Mouse (Mus musculus): ENCODE results near the gene Kdm4b. TPM values are rescaled to one million over a fixed set of nuclear protein-coding genes. Genes with fewer than 3 reads are reported as not detected.

Gene Kdm4b
- total and polyA plus RNA-seq, 3 experiments = 9.1 to 27.5 TPM; not detected in 1

DNA sequence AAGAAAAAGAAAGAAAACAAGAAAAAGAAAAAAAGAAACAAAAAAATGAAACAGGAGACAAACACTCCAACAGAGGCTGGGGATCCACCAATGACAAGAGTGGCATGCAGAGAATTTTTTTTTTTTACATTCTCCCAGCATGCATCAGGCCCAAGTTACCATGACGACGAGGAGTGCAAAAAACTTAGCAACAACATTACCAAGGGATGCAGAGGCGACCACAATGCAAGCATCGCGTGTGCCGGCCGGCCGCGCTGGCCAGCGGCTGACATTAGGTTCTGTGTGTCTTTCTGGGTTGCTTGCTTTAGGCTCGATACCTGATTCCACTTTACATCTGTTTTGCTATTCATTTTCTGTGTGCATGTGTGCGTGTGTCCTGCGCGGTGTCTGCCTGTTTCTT lies 119.5 kb downstream of the Kdm4b start:
- Histone ChIP-seq H3K27ac (ENCODE audit: control insufficient read depth, low read depth, low read length) (no peak overlapping the region), H3K9me3 (replicated peaks; ENCODE audit: insufficient read depth, low read length) (no peaks in the 10 kb centered on the region), H3K9ac (ENCODE audit: control insufficient read depth, low read depth, low read length, poor library complexity, severe bottlenecking) (no peak overlapping the region), H3K4me1 (ENCODE audit: control insufficient read depth in 1 of 2, insufficient read depth in 2 of 2, low read length in 2 of 2) (peaks cover 3 to 7% of the 10 kb centered on the region in 2 experiments; a peak in 3 of 4 replicates), H3K79me2 (ENCODE audit: control insufficient read depth, insufficient read depth, low read length, poor library complexity) (no peaks in the 10 kb centered on the region), H3K4me3 (ENCODE audit: control insufficient read depth in 1 of 2, insufficient read depth in 1 of 2, low read depth in 2 of 2, low read length in 2 of 2) (no peak overlapping the region), H3K36me3 (ENCODE audit: control insufficient read depth in 1 of 2, insufficient read depth in 2 of 2, low read length in 2 of 2) (peaks cover 1 to 8% of the 10 kb centered on the region in 2 experiments; a peak in 3 of 4 replicates), H3K27me3 (ENCODE audit: control insufficient read depth in 1 of 2, insufficient read depth in 2 of 2, low read length in 2 of 2) (no peaks in the 10 kb centered on the region)
- TF ChIP-seq ZNF384 (IDR thresholded peaks at IDR 0.05; ENCODE audit: low read depth, low read length) (peak; percentile 81), MXI1 (IDR thresholded peaks at IDR 0.05; ENCODE audit: low read depth, low read length) (no peak)
- peak; percentile 28 for DNase-seq (ENCODE audit: low read depth, low spot score)

DNA sequence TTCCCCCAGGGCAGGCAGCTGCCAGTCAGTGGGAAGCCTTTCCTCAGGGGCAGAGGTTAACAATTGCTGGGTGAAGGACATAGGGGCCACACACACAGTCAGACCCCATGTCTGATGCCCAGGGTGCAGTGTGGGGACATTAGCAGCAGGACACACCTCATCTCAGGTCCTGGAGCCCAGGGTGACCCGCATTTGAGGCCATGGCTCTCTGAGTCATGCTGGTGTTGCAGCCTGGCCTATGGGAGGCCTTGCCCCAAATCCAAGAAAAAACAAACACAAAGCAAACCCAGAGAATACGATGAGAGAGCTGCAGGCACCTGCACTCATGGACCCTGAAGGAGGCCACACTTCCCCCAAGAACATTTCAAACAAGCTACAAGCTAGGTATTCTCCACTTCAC lies 121.9 kb downstream of the Kdm4b start:
- no peak overlapping the region for H3K27ac ChIP-seq (ENCODE audit: control insufficient read depth, low read depth, low read length)
- no peaks in the 10 kb centered on the region for H3K79me2 ChIP-seq (ENCODE audit: control insufficient read depth, insufficient read depth, low read length, poor library complexity)
- no peak for DNase-seq (ENCODE audit: low read depth, low spot score)
- H3K4me3 ChIP-seq (ENCODE audit: control insufficient read depth in 1 of 2, insufficient read depth in 1 of 2, low read depth in 2 of 2, low read length in 2 of 2) = no peak overlapping the region
- H3K36me3 ChIP-seq (ENCODE audit: control insufficient read depth in 1 of 2, insufficient read depth in 2 of 2, low read length in 2 of 2) = peaks cover 5 to 8% of the 10 kb centered on the region in 2 experiments; a peak in 3 of 4 replicates
- H3K9ac ChIP-seq (ENCODE audit: control insufficient read depth, low read depth, low read length, poor library complexity, severe bottlenecking) = no peak overlapping the region
- no peak for TF ChIP-seq ELF1 (IDR thresholded peaks at IDR 0.05; ENCODE audit: low read depth, low read length)
- TF ChIP-seq NRF1 (IDR thresholded peaks at IDR 0.05; ENCODE audit: insufficient read depth, low read depth, low read length, poor library complexity, severe bottlenecking) = no peak
- TF ChIP-seq UBTF (IDR thresholded peaks at IDR 0.05; ENCODE audit: borderline replicate concordance, insufficient read depth, low read depth, low read length) = no peak
- TF ChIP-seq USF1 (IDR thresholded peaks at IDR 0.05; ENCODE audit: low read depth, low read length) = no peak
- H3K9me3 ChIP-seq (replicated peaks; ENCODE audit: insufficient read depth, low read length) = no peaks in the 10 kb centered on the region
- H3K4me1 ChIP-seq (ENCODE audit: control insufficient read depth in 1 of 2, insufficient read depth in 2 of 2, low read length in 2 of 2) = peaks cover 3 to 7% of the 10 kb centered on the region in 2 experiments; a peak in 3 of 4 replicates
- H3K27me3 ChIP-seq (ENCODE audit: control insufficient read depth in 1 of 2, insufficient read depth in 2 of 2, low read length in 2 of 2) = no peaks in the 10 kb centered on the region

Other genes starting within 250 kb of the Kdm4b start
- 64.2 and 71.9 TPM in 2 replicates for gene Hdgfl2, start 246.4 kb upstream of the Kdm4b start, total RNA-seq (2012; rRNA removed)
- 100 to 1,000 TPM in 1 of 2 experiments, not detected in 1; 132 TPM for gene Hdgfl2, start 246.4 kb upstream of the Kdm4b start, polyA plus RNA-seq (2012; ENCODE audit: insufficient read depth in 1 of 2, insufficient read length in 2 of 2, low read depth in 1 of 2, low replicate concordance in 2 of 2, missing spikeins in 1 of 2)
- gene Plin4, start 216.3 kb upstream of the Kdm4b start, total RNA-seq (2012; rRNA removed) = 0.08 and 0.10 TPM in 2 replicates
- gene Plin4, start 216.3 kb upstream of the Kdm4b start, polyA plus RNA-seq (2012; ENCODE audit: insufficient read depth in 1 of 2, insufficient read length in 2 of 2, low read depth in 1 of 2, low replicate concordance in 2 of 2, missing spikeins in 1 of 2) = under 1 TPM in 1 of 2 experiments, not detected in 1; 0.07 TPM
- gene Plin5, start 208.5 kb upstream of the Kdm4b start, total RNA-seq (2012; rRNA removed) = not detected in 2 replicates
- not detected for gene Plin5, start 208.5 kb upstream of the Kdm4b start, polyA plus RNA-seq (2012; ENCODE audit: insufficient read depth in 1 of 2, insufficient read length in 2 of 2, low read depth in 1 of 2, low replicate concordance in 2 of 2, missing spikeins in 1 of 2)
- not detected in 2 replicates for gene Lrg1, start 204.1 kb upstream of the Kdm4b start, total RNA-seq (2012; rRNA removed)
- gene Lrg1, start 204.1 kb upstream of the Kdm4b start, polyA plus RNA-seq (2012; ENCODE audit: insufficient read depth in 1 of 2, insufficient read length in 2 of 2, low read depth in 1 of 2, low replicate concordance in 2 of 2, missing spikeins in 1 of 2) = not detected
- 7.0 and 7.7 TPM in 2 replicates for gene Sema6b, start 185.7 kb upstream of the Kdm4b start, total RNA-seq (2012; rRNA removed)
- 10 to 100 TPM in 1 of 2 experiments, not detected in 1; 16.8 TPM for gene Sema6b, start 185.7 kb upstream of the Kdm4b start, polyA plus RNA-seq (2012; ENCODE audit: insufficient read depth in 1 of 2, insufficient read length in 2 of 2, low read depth in 1 of 2, low replicate concordance in 2 of 2, missing spikeins in 1 of 2)
- gene Tnfaip8l1, start 163.6 kb upstream of the Kdm4b start, total RNA-seq (2012; rRNA removed) = 3.4 and 4.0 TPM in 2 replicates
- 1 to 10 TPM in 1 of 2 experiments, not detected in 1; 5.5 TPM for gene Tnfaip8l1, start 163.6 kb upstream of the Kdm4b start, polyA plus RNA-seq (2012; ENCODE audit: insufficient read depth in 1 of 2, insufficient read length in 2 of 2, low read depth in 1 of 2, low replicate concordance in 2 of 2, missing spikeins in 1 of 2)
- gene Mydgf, start 142.1 kb upstream of the Kdm4b start, total RNA-seq (2012; rRNA removed) = 112 and 137 TPM in 2 replicates
- gene Mydgf, start 142.1 kb upstream of the Kdm4b start, polyA plus RNA-seq (2012; ENCODE audit: insufficient read depth in 1 of 2, insufficient read length in 2 of 2, low read depth in 1 of 2, low replicate concordance in 2 of 2, missing spikeins in 1 of 2) = 100 to 1,000 TPM in 1 of 2 experiments, not detected in 1; 117 TPM
- 34.3 and 36.3 TPM in 2 replicates for gene Dpp9, start 107.2 kb upstream of the Kdm4b start, total RNA-seq (2012; rRNA removed)
- gene Dpp9, start 107.2 kb upstream of the Kdm4b start, polyA plus RNA-seq (2012; ENCODE audit: insufficient read depth in 1 of 2, insufficient read length in 2 of 2, low read depth in 1 of 2, low replicate concordance in 2 of 2, missing spikeins in 1 of 2) = 10 to 100 TPM in 1 of 2 experiments, not detected in 1; 67.2 TPM
- 16.2 and 21.5 TPM in 2 replicates for gene Fem1a, start 69.3 kb upstream of the Kdm4b start, total RNA-seq (2012; rRNA removed)
- 10 to 100 TPM in 1 of 2 experiments, not detected in 1; 17.1 TPM for gene Fem1a, start 69.3 kb upstream of the Kdm4b start, polyA plus RNA-seq (2012; ENCODE audit: insufficient read depth in 1 of 2, insufficient read length in 2 of 2, low read depth in 1 of 2, low replicate concordance in 2 of 2, missing spikeins in 1 of 2)
- 3.5 and 4.6 TPM in 2 replicates for gene Ticam1, start 49.3 kb upstream of the Kdm4b start, total RNA-seq (2012; rRNA removed)
- gene Ticam1, start 49.3 kb upstream of the Kdm4b start, polyA plus RNA-seq (2012; ENCODE audit: insufficient read depth in 1 of 2, insufficient read length in 2 of 2, low read depth in 1 of 2, low replicate concordance in 2 of 2, missing spikeins in 1 of 2) = 1 to 10 TPM in 1 of 2 experiments, not detected in 1; 8.7 TPM
- 6.6 and 7.6 TPM in 2 replicates for gene Plin3, start 33.2 kb upstream of the Kdm4b start, total RNA-seq (2012; rRNA removed)
- gene Plin3, start 33.2 kb upstream of the Kdm4b start, polyA plus RNA-seq (2012; ENCODE audit: insufficient read depth in 1 of 2, insufficient read length in 2 of 2, low read depth in 1 of 2, low replicate concordance in 2 of 2, missing spikeins in 1 of 2) = 10 to 100 TPM in 1 of 2 experiments, not detected in 1; 13.1 TPM
- not detected in 2 replicates for gene Arrdc5, start 25.8 kb upstream of the Kdm4b start, total RNA-seq (2012; rRNA removed)
- gene Arrdc5, start 25.8 kb upstream of the Kdm4b start, polyA plus RNA-seq (2012; ENCODE audit: insufficient read depth in 1 of 2, insufficient read length in 2 of 2, low read depth in 1 of 2, low replicate concordance in 2 of 2, missing spikeins in 1 of 2) = not detected
- gene Uhrf1, start 22.7 kb upstream of the Kdm4b start, total RNA-seq (2012; rRNA removed) = 185 and 201 TPM in 2 replicates
- 100 to 1,000 TPM; 115 to 133 TPM for gene Uhrf1, start 22.7 kb upstream of the Kdm4b start, polyA plus RNA-seq (2012; ENCODE audit: insufficient read depth in 1 of 2, insufficient read length in 2 of 2, low read depth in 1 of 2, low replicate concordance in 2 of 2, missing spikeins in 1 of 2)
- gene Ptprs, start 150.4 kb downstream of the Kdm4b start, total RNA-seq (2012; rRNA removed) = 37.2 and 51.6 TPM in 2 replicates
- gene Ptprs, start 150.4 kb downstream of the Kdm4b start, polyA plus RNA-seq (2012; ENCODE audit: insufficient read depth in 1 of 2, insufficient read length in 2 of 2, low read depth in 1 of 2, low replicate concordance in 2 of 2, missing spikeins in 1 of 2) = 100 to 1,000 TPM in 1 of 2 experiments, 10 to 100 TPM in 1; 80.9 to 324 TPM
- gene Znrf4, start 186.4 kb downstream of the Kdm4b start, total RNA-seq (2012; rRNA removed) = not detected in 2 replicates
- not detected for gene Znrf4, start 186.4 kb downstream of the Kdm4b start, polyA plus RNA-seq (2012; ENCODE audit: insufficient read depth in 1 of 2, insufficient read length in 2 of 2, low read depth in 1 of 2, low replicate concordance in 2 of 2, missing spikeins in 1 of 2)
- gene Gm20219, start 228.3 kb downstream of the Kdm4b start, total RNA-seq (2012; rRNA removed) = 0.62 and 0.65 TPM in 2 replicates
- gene Gm20219, start 228.3 kb downstream of the Kdm4b start, polyA plus RNA-seq (2012; ENCODE audit: insufficient read depth in 1 of 2, insufficient read length in 2 of 2, low read depth in 1 of 2, low replicate concordance in 2 of 2, missing spikeins in 1 of 2) = 1 to 10 TPM in 1 of 2 experiments, not detected in 1; 3.1 TPM

Data from MEL (cell line).